Mouse (Mus musculus) heart, embryonic 11.5 days (tissue): ENCODE results near the gene Tbc1d1. TPM values are rescaled to one million over a fixed set of nuclear protein-coding genes. Genes with fewer than 3 reads are reported as not detected.

Experiments used
- ATAC-seq: fragments of 200-750 bp; cut with Nextera tagmentation; replicated peaks from 2 replicates; pipeline ENCODE4 v1.8.0; 2017; ENCODE audit warnings: moderate library complexity; ENCODE audit not compliant: insufficient number of reproducible peaks, low FRiP score, low TSS enrichment
- H3K27ac ChIP-seq: fragments of 300-500 bp; sonication (generic); 2 replicates; pipeline ENCODE4 v1.5.1; 2014; ENCODE audit warnings: mild to moderate bottlenecking, low read depth, low read length
- H3K27me3 ChIP-seq: fragments of 300-500 bp; sonication (generic); 2 replicates; pipeline ENCODE4 v1.6.1; 2014; ENCODE audit warnings: mild to moderate bottlenecking, low read length, mixed read lengths; ENCODE audit not compliant: control insufficient read depth, insufficient read depth
- H3K36me3 ChIP-seq: fragments of 300-500 bp; sonication (generic); 2 replicates; pipeline ENCODE4 v1.6.1; 2014; ENCODE audit warnings: mild to moderate bottlenecking, low read length, moderate library complexity, mixed read lengths; ENCODE audit not compliant: control insufficient read depth, insufficient read depth
- H3K4me1 ChIP-seq: fragments of 300-500 bp; sonication (generic); 2 replicates; pipeline ENCODE4 v1.6.1; 2014; ENCODE audit warnings: low read length; ENCODE audit not compliant: control insufficient read depth, insufficient read depth
- H3K4me2 ChIP-seq: fragments of 300-500 bp; sonication (generic); 2 replicates; pipeline ENCODE4 v1.6.1; 2014; ENCODE audit warnings: mild to moderate bottlenecking, moderate library complexity
- H3K4me3 ChIP-seq: fragments of 300-500 bp; sonication (generic); 2 replicates; pipeline ENCODE4 v1.5.1; 2014; ENCODE audit warnings: low read depth, low read length
- H3K9ac ChIP-seq: fragments of 300-500 bp; sonication (generic); 2 replicates; pipeline ENCODE4 v1.6.1; 2014; ENCODE audit warnings: mild to moderate bottlenecking, low read depth, low read length, moderate library complexity
- H3K9me3 ChIP-seq: fragments of 300-500 bp; sonication (generic); replicated peaks from 2 replicates; pipeline ENCODE4 v1.6.1; 2016; ENCODE audit warnings: low read length; ENCODE audit not compliant: control insufficient read depth
- WGBS: fragments of 180-500 bp; shearing (Covaris S2); extraction: QIAGEN DNeasy Blood & Tissue Kit; methylation state at CpG from one replicate; pipeline ENCODE4 v1.1.7; 2014; ENCODE audit not compliant: insufficient replicate concordance; 5-methylcytosine and 5-hydroxymethylcytosine counted together
- polyA plus RNA-seq: library from polyadenylated mRNA; unstranded; fragments of >200 nt; fragmentation: Nextera tagmentation; extraction: Ambion mirVana; gene quantifications from 2 replicates; pipeline ENCODE4 v1.2.1, GENCODE M21; 2014

The Tbc1d1 gene
- polyA plus RNA-seq, 1 experiment from 2014 or later = 36.3 TPM

GRCm38 (mm10) chr5:64133901-64134300, 22.2 kb upstream of the Tbc1d1 start:
- Histone ChIP-seq H3K27me3 (no peaks in the 10 kb centered on the region), H3K9ac (no peak overlapping the region), H3K4me1 (no peaks in the 10 kb centered on the region), H3K9me3 (no peaks in the 10 kb centered on the region), H3K4me3 (no peak overlapping the region), H3K36me3 (no peaks in the 10 kb centered on the region; the same call in 1 of the 2 replicates), H3K27ac (no peak overlapping the region), H3K4me2 (no peak overlapping the region)
- no peak for ATAC-seq
- 83% methylated on average over 4 of the region's 4 CpGs for WGBS

DNA sequence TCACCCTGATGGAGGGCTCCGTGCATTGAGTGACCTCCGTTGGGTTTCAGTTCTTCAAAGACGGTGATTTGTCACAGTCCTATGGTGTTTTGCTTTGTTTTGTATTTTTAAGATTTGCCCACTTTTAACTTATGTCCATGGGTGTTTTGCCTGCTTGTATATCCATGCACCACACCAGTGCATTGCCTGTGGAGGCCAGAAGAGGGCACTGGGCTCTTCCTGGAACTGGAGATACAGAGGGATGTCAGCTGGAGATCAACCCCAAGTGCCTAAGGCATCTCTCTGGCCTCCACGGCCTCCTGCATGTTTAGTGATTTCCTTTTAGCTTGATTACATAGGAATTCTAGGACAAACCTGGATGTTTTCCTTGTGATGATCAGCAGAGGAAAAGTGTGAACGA, 19.8 kb upstream of the Tbc1d1 start:
- Histone ChIP-seq H3K9me3 (no peaks in the 10 kb centered on the region), H3K36me3 (no peaks in the 10 kb centered on the region), H3K27me3 (no peaks in the 10 kb centered on the region), H3K9ac (no peak overlapping the region), H3K4me3 (no peak overlapping the region), H3K27ac (no peak overlapping the region), H3K4me2 (no peak overlapping the region), H3K4me1 (no peaks in the 10 kb centered on the region)
- no peak for ATAC-seq
- WGBS = 72% methylated on average over 5 of the region's 5 CpGs

DNA sequence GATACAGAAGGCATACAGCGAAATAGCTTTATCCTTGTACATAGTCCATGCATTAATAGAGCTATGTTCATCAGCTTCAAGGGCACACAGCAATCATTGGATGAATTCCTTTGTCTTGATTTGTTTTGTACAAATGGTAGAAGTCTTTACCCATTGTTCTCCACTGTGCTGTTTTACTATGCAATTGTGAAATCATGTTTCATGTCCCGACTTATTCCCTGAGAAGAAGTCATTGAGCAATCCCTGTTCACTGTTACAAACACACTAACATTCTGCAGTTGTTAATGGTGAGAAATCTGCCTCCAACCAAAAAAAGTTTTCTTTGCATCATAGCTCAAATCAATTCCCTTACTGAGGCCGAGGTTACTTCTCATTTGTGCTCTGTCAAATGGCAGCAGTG, 15.9 kb upstream of the Tbc1d1 start:
- H3K9me3 ChIP-seq = no peaks in the 10 kb centered on the region
- H3K4me2 ChIP-seq = no peak overlapping the region
- no peak overlapping the region for H3K27ac ChIP-seq
- H3K4me3 ChIP-seq = no peak overlapping the region
- no peak for ATAC-seq
- no peaks in the 10 kb centered on the region for H3K36me3 ChIP-seq
- WGBS = 82% methylated on average over 3 of the region's 3 CpGs
- no peaks in the 10 kb centered on the region for H3K27me3 ChIP-seq
- H3K9ac ChIP-seq = no peak overlapping the region
- no peaks in the 10 kb centered on the region for H3K4me1 ChIP-seq

- WGBS = 73% methylated on average over 5 of the region's 5 CpGs
- Histone ChIP-seq H3K27ac (no peak overlapping the region), H3K27me3 (no peaks in the 10 kb centered on the region), H3K4me1 (peaks cover 6% of the 10 kb centered on the region; the same call in 1 of the 2 replicates), H3K9ac (no peak overlapping the region), H3K4me2 (no peak overlapping the region), H3K36me3 (no peaks in the 10 kb centered on the region), H3K9me3 (no peaks in the 10 kb centered on the region), H3K4me3 (no peak overlapping the region)
- 0 out of 2 replicates have a peak, but pooled peaks have one; percentile 26 for ATAC-seq
These were observed 11.8 kb upstream of the Tbc1d1 start for GRCm38 (mm10) chr5:64144315-64144714.

GRCm38 (mm10) chr5:64146384-64147005, 9.6 kb upstream of the Tbc1d1 start:
- Histone ChIP-seq H3K4me1 (peaks cover 11% of the 10 kb centered on the region), H3K4me3 (no peak overlapping the region), H3K27me3 (no peaks in the 10 kb centered on the region), H3K36me3 (no peaks in the 10 kb centered on the region), H3K27ac (peak overlapping the region; percentile 15; the same call in 1 of the 2 replicates), H3K9ac (no peak overlapping the region), H3K4me2 (no peak overlapping the region), H3K9me3 (no peaks in the 10 kb centered on the region)
- WGBS = 52% methylated on average over 10 of the region's 10 CpGs
- ATAC-seq = no peak

DNA sequence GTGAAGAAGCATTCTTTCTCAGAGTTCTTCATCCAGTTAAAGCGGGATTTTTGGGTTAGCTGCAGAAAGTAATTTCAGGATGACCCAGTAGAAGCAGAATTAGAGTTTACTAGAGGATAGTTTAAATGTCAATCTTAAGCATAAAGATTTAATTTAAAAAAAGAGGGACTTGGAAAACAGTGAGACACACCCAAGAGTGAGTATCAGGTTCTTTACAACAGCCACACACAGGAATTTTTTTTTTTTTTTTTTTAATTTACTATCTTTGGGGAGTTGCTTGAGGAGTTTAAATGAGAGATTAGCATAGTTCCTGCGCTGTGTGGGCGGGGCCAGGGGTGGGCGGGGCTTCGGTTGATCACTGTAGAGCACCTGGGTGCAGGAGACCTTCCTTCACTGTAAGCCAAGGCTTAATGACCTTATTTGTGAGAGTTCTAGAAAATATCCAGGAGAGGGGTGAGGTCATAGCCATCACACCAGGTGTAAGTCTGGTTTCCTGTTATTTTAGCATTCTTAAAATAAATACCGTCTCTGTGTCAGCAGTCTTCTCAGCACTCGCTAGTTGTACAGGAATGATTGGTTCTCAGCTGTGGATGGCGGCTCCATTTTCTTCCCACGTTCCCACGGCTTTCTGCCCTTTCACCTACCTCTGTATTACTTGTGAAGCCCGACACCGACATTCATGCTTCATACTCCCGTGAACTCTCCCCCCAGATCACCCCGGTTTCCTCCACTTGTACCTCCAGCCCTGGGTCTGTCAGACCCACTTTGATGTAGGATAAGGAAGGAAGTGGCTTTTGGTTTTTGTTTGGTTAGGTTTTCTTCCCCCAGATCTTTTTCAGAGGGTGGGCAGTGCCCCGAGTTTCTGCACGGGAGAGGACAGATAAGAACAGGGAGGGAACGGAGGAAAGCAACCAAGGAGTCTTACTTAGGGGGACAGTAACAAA, 6.6 kb upstream of the Tbc1d1 start:
- no peak for ATAC-seq
- Histone ChIP-seq H3K4me1 (peaks cover 11% of the 10 kb centered on the region), H3K27me3 (no peaks in the 10 kb centered on the region), H3K9me3 (no peaks in the 10 kb centered on the region), H3K27ac (no peak overlapping the region), H3K4me3 (peak overlapping the region; percentile 25), H3K9ac (peak overlapping the region; percentile 34; the same call in 1 of the 2 replicates), H3K4me2 (peak overlapping the region; percentile 63), H3K36me3 (no peaks in the 10 kb centered on the region)
- WGBS = 16% methylated on average over 17 of the region's 17 CpGs

DNA sequence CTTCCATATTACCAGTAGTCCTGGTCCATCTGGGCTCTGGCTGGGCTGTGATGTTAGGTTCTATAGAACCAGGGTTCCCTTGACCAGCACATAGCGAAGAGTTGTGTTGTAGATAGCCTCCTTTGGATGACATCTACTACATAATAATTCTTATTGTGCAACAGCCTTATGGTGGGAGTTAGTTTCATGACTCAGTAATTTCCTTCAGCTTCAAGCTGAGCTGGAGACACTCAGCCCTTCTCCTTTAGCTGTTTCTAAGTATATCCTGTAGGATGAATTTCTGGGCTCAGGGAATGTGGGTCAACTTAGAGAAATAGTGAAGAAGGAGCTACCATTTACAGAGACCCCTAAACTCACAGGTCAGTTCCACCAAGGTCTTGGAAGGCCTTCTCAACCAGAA, 2.8 kb upstream of the Tbc1d1 start:
- WGBS = 77% methylated on average over 1 of the region's 1 CpGs
- no peak overlapping the region for H3K4me3 ChIP-seq
- no peak overlapping the region for H3K9ac ChIP-seq
- ATAC-seq = no peak
- H3K36me3 ChIP-seq = no peaks in the 10 kb centered on the region
- peaks cover 25% of the 10 kb centered on the region for H3K4me1 ChIP-seq
- H3K27me3 ChIP-seq = no peaks in the 10 kb centered on the region
- no peak overlapping the region for H3K4me2 ChIP-seq
- no peak overlapping the region for H3K27ac ChIP-seq
- no peaks in the 10 kb centered on the region for H3K9me3 ChIP-seq

DNA sequence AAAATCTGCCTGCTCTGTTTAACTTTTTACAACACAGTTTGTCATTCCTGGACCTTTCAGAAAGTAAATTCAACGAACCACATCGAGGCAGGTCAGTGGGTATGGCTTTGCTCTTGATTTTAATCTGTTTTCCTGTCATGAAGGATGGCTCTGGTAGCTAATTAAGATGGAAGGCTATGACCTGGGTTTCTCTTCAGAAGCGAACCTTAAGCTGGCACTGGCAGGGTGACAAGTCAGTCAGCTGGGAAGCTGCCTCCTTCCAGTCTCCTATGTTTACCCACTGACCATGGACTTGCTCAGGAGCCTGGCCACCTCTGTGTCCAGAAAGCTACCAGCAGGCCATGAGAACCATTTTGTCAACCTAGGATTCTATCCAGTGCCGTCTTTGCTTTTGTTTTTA, 474 bp downstream of the Tbc1d1 start:
- peak overlapping the region; percentile 87 for H3K27ac ChIP-seq
- H3K27me3 ChIP-seq = peaks cover 4% of the 10 kb centered on the region; the same call in 1 of the 2 replicates
- ATAC-seq = no peak
- no peaks in the 10 kb centered on the region for H3K36me3 ChIP-seq
- H3K4me3 ChIP-seq = peak overlapping the region; percentile 18; the same call in 1 of the 2 replicates
- peaks cover 34% of the 10 kb centered on the region for H3K4me1 ChIP-seq
- peak overlapping the region; percentile 57 for H3K4me2 ChIP-seq
- WGBS = 17% methylated on average over 4 of the region's 4 CpGs
- H3K9me3 ChIP-seq = no peaks in the 10 kb centered on the region
- H3K9ac ChIP-seq = peak overlapping the region; percentile 60
